ENCODE assay signal across 31 mouse cellular contexts in genomic region chr3:94609621-94610020, GRCm38 (mm10). TPM values are rescaled to one million over a fixed set of nuclear protein-coding genes. Genes with fewer than 3 reads are reported as not detected.
DNase-seq lines count a peak whose midpoint lies in the region; ATAC-seq and TF ChIP-seq lines count a peak whose summit lies in the region.
"Had no signal": no experiment of that assay in that cellular context is flagged by ENCODE, and none has a peak within 500 bp of the region (broad histone marks: within the 10 kb centered on the region; RNA-seq: fewer than 3 reads in every experiment).

No protein-coding gene starts in this region.

- H3K4me1 ChIP-seq in bone marrow macrophage, adult 2 months (ENCODE audit: control insufficient read depth, insufficient read depth, low read length): peaks cover 37% of the 10 kb centered on the region
- H3K4me1 ChIP-seq: intestine, embryonic 15.5 days had no signal

- ATAC-seq in inflammation-experienced regulatory T-cells, adult 6 months: no peak
- ATAC-seq: activated CD4-positive, CD25-positive, alpha-beta regulatory T cell, adult 4 months; CD4-positive, CD25-positive, alpha-beta regulatory T cell, adult 4 months; forebrain, embryonic 15.5 days; intestine, embryonic 15.5 days had no signal

- TF ChIP-seq CTCF in bone marrow macrophage, adult 2 months (IDR thresholded peaks at IDR 0.05; ENCODE audit: low read depth, low read length): no peak

- TF ChIP-seq POLR2A in bone marrow macrophage, adult 2 months (IDR thresholded peaks at IDR 0.05; ENCODE audit: borderline replicate concordance, low read depth, low read length): no peak

- peak overlapping the region; percentile 94; the same call in 1 of the 2 replicates for H3K27ac ChIP-seq in bone marrow macrophage, adult 2 months (ENCODE audit: insufficient read depth, low read depth, low read length)
- peak overlapping the region; percentile 95 for H3K27ac ChIP-seq in macrophage
- H3K27ac ChIP-seq: embryonic facial prominence, embryonic 13.5 days; forebrain, embryonic 12.5 days; forebrain, embryonic 15.5 days; hindbrain, embryonic 15.5 days; intestine, embryonic 15.5 days had no signal

- WGBS in macrophage (ENCODE audit: missing documents): 49% methylated on average over 3 of the region's 3 CpGs

- no peaks in the 10 kb centered on the region for H3K79me2 ChIP-seq in macrophage (ENCODE audit: inconsistent target)

- H3K4me3 ChIP-seq in bone marrow macrophage, adult 2 months (ENCODE audit: insufficient read depth, low read length): no peak overlapping the region
- no peak overlapping the region for H3K4me3 ChIP-seq in macrophage (ENCODE audit: inconsistent target)
- H3K4me3 ChIP-seq: embryonic facial prominence, embryonic 13.5 days; erythroblast, embryonic 14.5 days; forebrain, embryonic 12.5 days; forebrain, embryonic 15.5 days; heart, adult 2 months; hindbrain, embryonic 15.5 days; intestine, embryonic 15.5 days had no signal

- H3K36me3 ChIP-seq in macrophage (ENCODE audit: inconsistent target): no peaks in the 10 kb centered on the region
- H3K36me3 ChIP-seq: embryonic facial prominence, embryonic 13.5 days; forebrain, embryonic 12.5 days; forebrain, embryonic 15.5 days; hindbrain, embryonic 15.5 days; intestine, embryonic 15.5 days had no signal

- DNase-seq in heart, adult 11 months: peak; percentile 94
- no peak for DNase-seq in heart, postnatal 4 days
- DNase-seq in MN1 (ENCODE audit: low spot score): no peak
- no peak for DNase-seq in kidney, adult 8-10 months
- DNase-seq: adrenal gland, adult 8-10 months; adrenal gland, postnatal 25 days; cerebellum, adult 18-20 months; cerebellum, adult 9-10 months; cerebellum, postnatal 14 days; gastrocnemius, postnatal 10 days; heart, adult 2 months; heart, postnatal 36 days; kidney, adult 11 months had no signal

RNA-seq across cellular contexts. Expression of gene Snx27, which starts 27.1 kb away (rescaled TPM):
- 10 to 100 TPM; 31.8 to 31.9 TPM for total RNA-seq in heart, postnatal 4 days (2021)
- 52.4 and 56.8 TPM in 2 replicates for polyA plus RNA-seq in bone marrow macrophage, adult 2 months (2012; ENCODE audit: insufficient read depth, insufficient read length, missing spikeins)
- total RNA-seq in macrophage (2018; cell fraction: chromatin; rRNA removed): 100 to 1,000 TPM in 19 of 26 experiments, 10 to 100 TPM in 7; 44.1 to 254 (median 134) TPM
- total RNA-seq in macrophage (2018; cell fraction: cytosol; rRNA removed): 100 to 1,000 TPM in 3 of 26 experiments, 10 to 100 TPM in 23; 32.2 to 111 (median 57.8) TPM
- total RNA-seq in macrophage (2018; cell fraction: nucleus; rRNA removed): 100 to 1,000 TPM in 9 of 26 experiments, 10 to 100 TPM in 17; 43.4 to 176 (median 77.9) TPM
- 54.8 to 74.9 TPM (median 55.4 TPM) in 3 replicates for polyA plus RNA-seq in macrophage (2018)
- 10 to 100 TPM; 12.2 to 17.5 (median 16.6) TPM for polyA plus RNA-seq in inflammation-experienced regulatory T-cells, adult 6 months (2017; shearing (Covaris generic))

RNA-seq across cellular contexts. Expression of gene Gm10972, which starts 33.3 kb away (rescaled TPM):
- not detected for total RNA-seq in heart, postnatal 4 days (2021)
- polyA plus RNA-seq in bone marrow macrophage, adult 2 months (2012; ENCODE audit: insufficient read depth, insufficient read length, missing spikeins): not detected in 2 replicates
- not detected for total RNA-seq in macrophage (2018; cell fraction: chromatin; rRNA removed)
- not detected for total RNA-seq in macrophage (2018; cell fraction: cytosol; rRNA removed)
- total RNA-seq in macrophage (2018; cell fraction: nucleus; rRNA removed): not detected
- not detected in 3 replicates for polyA plus RNA-seq in macrophage (2018)
- not detected for polyA plus RNA-seq in inflammation-experienced regulatory T-cells, adult 6 months (2017; shearing (Covaris generic))
- total RNA-seq: adrenal gland, adult 8-10 months; adrenal gland, postnatal 25 days; gastrocnemius, postnatal 10 days; gastrocnemius, postnatal 4 days; heart, adult 2 months; heart, postnatal 36 days; MEL had no signal
- polyA plus RNA-seq: activated CD4-positive, CD25-positive, alpha-beta regulatory T cell, adult 4 months; C2C12; CD4-positive, CD25-positive, alpha-beta regulatory T cell, adult 4 months; embryonic facial prominence, embryonic 13.5 days; erythroblast, embryonic 14.5 days; forebrain, embryonic 12.5 days; forebrain, embryonic 15.5 days; heart, adult 2 months; heart, embryonic 11.5 days; heart, embryonic 14.5 days; heart, postnatal 0 days; hindbrain, embryonic 11.5 days; hindbrain, embryonic 15.5 days; intestine, embryonic 15.5 days had no signal

RNA-seq across cellular contexts. Expression of gene Tuft1, which starts 49.1 kb away (rescaled TPM):
- 10 to 100 TPM in 1 of 2 experiments, 1 to 10 TPM in 1; 8.1 to 10.2 TPM for total RNA-seq in heart, postnatal 4 days (2021)
- polyA plus RNA-seq in bone marrow macrophage, adult 2 months (2012; ENCODE audit: insufficient read depth, insufficient read length, missing spikeins): 6.2 and 6.7 TPM in 2 replicates
- total RNA-seq in macrophage (2018; cell fraction: chromatin; rRNA removed): 10 to 100 TPM in 15 of 26 experiments, 1 to 10 TPM in 11; 3.2 to 26.5 (median 11.4) TPM
- total RNA-seq in macrophage (2018; cell fraction: cytosol; rRNA removed): 1 to 10 TPM; 1.5 to 6.4 (median 4.3) TPM
- total RNA-seq in macrophage (2018; cell fraction: nucleus; rRNA removed): 10 to 100 TPM in 6 of 26 experiments, 1 to 10 TPM in 20; 1.9 to 18.4 (median 5.6) TPM
- polyA plus RNA-seq in macrophage (2018): 5.4 to 10.7 TPM (median 9.0 TPM) in 3 replicates
- polyA plus RNA-seq in inflammation-experienced regulatory T-cells, adult 6 months (2017; shearing (Covaris generic)): 1 to 10 TPM; 1.8 to 3.9 (median 3.3) TPM
